Mouse (Mus musculus): ENCODE measurements at regions not wholly inside any gene's neighbourhood (a gene's known extent, or its start where the extent isn't known, plus 50 kb on each side); places are given as distances from the start of the nearest gene placed in this dataset.

GRCm38 (mm10) chr11:114352146-114352795 is 285.4 kb upstream of the Sdk2 start:
- Histone ChIP-seq H3K4me3 (replicated peaks; ENCODE audit: low read length) (no peak overlapping the region), H3K36me3 (ENCODE audit: control insufficient read depth, insufficient read depth) (no peaks in the 10 kb centered on the region), H3K4me2 (ENCODE audit: low read length) (no peak overlapping the region), H3K9me3 (ENCODE audit: control insufficient read depth, low read length) (no peaks in the 10 kb centered on the region), H3K9ac (replicated peaks; ENCODE audit: low read depth, low read length) (no peak overlapping the region), H3K27me3 (replicated peaks; ENCODE audit: control insufficient read depth, insufficient read depth, low read length) (no peaks in the 10 kb centered on the region), H3K27ac (ENCODE audit: low read length) (no peak overlapping the region), H3K4me1 (replicated peaks; ENCODE audit: control insufficient read depth, insufficient read depth, low read length) (0 out of 2 replicates have a peak, but pooled peaks cover 4% of the 10 kb centered on the region)
- ATAC-seq: no peak
- 33% methylated on average over 4 of the region's 4 CpGs for WGBS

GRCm38 (mm10) chr11:114336839-114337484 is 270.1 kb upstream of the Sdk2 start:
- H3K9ac ChIP-seq (replicated peaks; ENCODE audit: low read depth, low read length): 0 out of 2 replicates have a peak overlapping the region, but pooled peaks have one; percentile 4

GRCm38 (mm10) chr11:114335950-114336838 is 269.3 kb upstream of the Sdk2 start:
- ATAC-seq: peak; percentile 86
- H3K9ac ChIP-seq (replicated peaks; ENCODE audit: low read depth, low read length): no peak overlapping the region
- H3K36me3 ChIP-seq (ENCODE audit: control insufficient read depth, insufficient read depth): no peaks in the 10 kb centered on the region
- peaks cover 20% of the 10 kb centered on the region for H3K4me1 ChIP-seq (replicated peaks; ENCODE audit: control insufficient read depth, insufficient read depth, low read length)
- WGBS: 9% methylated on average over 10 of the region's 10 CpGs
- H3K27ac ChIP-seq (ENCODE audit: low read length): peak overlapping the region; percentile 28; the same call in 1 of the 2 replicates
- no peaks in the 10 kb centered on the region for H3K27me3 ChIP-seq (replicated peaks; ENCODE audit: control insufficient read depth, insufficient read depth, low read length)
- H3K4me3 ChIP-seq (replicated peaks; ENCODE audit: low read length): no peak overlapping the region
- no peak overlapping the region for H3K4me2 ChIP-seq (ENCODE audit: low read length)
- no peaks in the 10 kb centered on the region for H3K9me3 ChIP-seq (ENCODE audit: control insufficient read depth, low read length)

More at GRCm38 (mm10) chr11:114336839-114337484, 270.1 kb upstream of the Sdk2 start:
- no peaks in the 10 kb centered on the region for H3K36me3 ChIP-seq (ENCODE audit: control insufficient read depth, insufficient read depth)
- H3K27ac ChIP-seq (ENCODE audit: low read length): peak overlapping the region; percentile 28; the same call in 1 of the 2 replicates
- 16% methylated on average over 12 of the region's 12 CpGs for WGBS
- H3K9me3 ChIP-seq (ENCODE audit: control insufficient read depth, low read length): no peaks in the 10 kb centered on the region
- ATAC-seq: peak; percentile 46
- no peaks in the 10 kb centered on the region for H3K27me3 ChIP-seq (replicated peaks; ENCODE audit: control insufficient read depth, insufficient read depth, low read length)
- peaks cover 20% of the 10 kb centered on the region for H3K4me1 ChIP-seq (replicated peaks; ENCODE audit: control insufficient read depth, insufficient read depth, low read length)
- no peak overlapping the region for H3K4me3 ChIP-seq (replicated peaks; ENCODE audit: low read length)
- no peak overlapping the region for H3K4me2 ChIP-seq (ENCODE audit: low read length)

- Histone ChIP-seq H3K4me1 (replicated peaks; ENCODE audit: control insufficient read depth, insufficient read depth, low read length) (peaks cover 14% of the 10 kb centered on the region), H3K36me3 (ENCODE audit: control insufficient read depth, insufficient read depth) (no peaks in the 10 kb centered on the region)
- 75% methylated on average over 5 of the region's 5 CpGs for WGBS
These were observed 264.8 kb upstream of the Sdk2 start for GRCm38 (mm10) chr11:114331579-114332150.

GRCm38 (mm10) chr11:114330316-114330715 is 263.5 kb upstream of the Sdk2 start:
- ATAC-seq: no peak
- 91% methylated on average over 5 of the region's 5 CpGs for WGBS

More at GRCm38 (mm10) chr11:114331579-114332150, 264.8 kb upstream of the Sdk2 start:
- Histone ChIP-seq H3K9ac (replicated peaks; ENCODE audit: low read depth, low read length) (no peak overlapping the region), H3K27ac (ENCODE audit: low read length) (no peak overlapping the region), H3K27me3 (replicated peaks; ENCODE audit: control insufficient read depth, insufficient read depth, low read length) (no peaks in the 10 kb centered on the region), H3K4me2 (ENCODE audit: low read length) (no peak overlapping the region), H3K4me3 (replicated peaks; ENCODE audit: low read length) (no peak overlapping the region), H3K9me3 (ENCODE audit: control insufficient read depth, low read length) (no peaks in the 10 kb centered on the region; the same call in 1 of the 2 replicates)
- no peak for ATAC-seq

GRCm38 (mm10) chr11:114322627-114323026 is 255.8 kb upstream of the Sdk2 start:
- Histone ChIP-seq H3K27ac (ENCODE audit: low read length) (no peak overlapping the region), H3K27me3 (replicated peaks; ENCODE audit: control insufficient read depth, insufficient read depth, low read length) (no peaks in the 10 kb centered on the region), H3K9me3 (ENCODE audit: control insufficient read depth, low read length) (no peaks in the 10 kb centered on the region), H3K9ac (replicated peaks; ENCODE audit: low read depth, low read length) (no peak overlapping the region), H3K4me1 (replicated peaks; ENCODE audit: control insufficient read depth, insufficient read depth, low read length) (0 out of 2 replicates have a peak, but pooled peaks cover 5% of the 10 kb centered on the region), H3K36me3 (ENCODE audit: control insufficient read depth, insufficient read depth) (no peaks in the 10 kb centered on the region), H3K4me3 (replicated peaks; ENCODE audit: low read length) (no peak overlapping the region), H3K4me2 (ENCODE audit: low read length) (no peak overlapping the region)
- ATAC-seq: no peak
- WGBS: 95% methylated on average over 4 of the region's 4 CpGs

More at GRCm38 (mm10) chr11:114330316-114330715, 263.5 kb upstream of the Sdk2 start:
- no peaks in the 10 kb centered on the region; the same call in 1 of the 2 replicates for H3K9me3 ChIP-seq (ENCODE audit: control insufficient read depth, low read length)
- no peak overlapping the region for H3K27ac ChIP-seq (ENCODE audit: low read length)
- no peak overlapping the region for H3K9ac ChIP-seq (replicated peaks; ENCODE audit: low read depth, low read length)
- no peak overlapping the region for H3K4me2 ChIP-seq (ENCODE audit: low read length)
- no peaks in the 10 kb centered on the region for H3K36me3 ChIP-seq (ENCODE audit: control insufficient read depth, insufficient read depth)
- peaks cover under 1% of the 10 kb centered on the region; the same call in 1 of the 2 replicates for H3K4me1 ChIP-seq (replicated peaks; ENCODE audit: control insufficient read depth, insufficient read depth, low read length)
- H3K4me3 ChIP-seq (replicated peaks; ENCODE audit: low read length): no peak overlapping the region
- H3K27me3 ChIP-seq (replicated peaks; ENCODE audit: control insufficient read depth, insufficient read depth, low read length): no peaks in the 10 kb centered on the region

- Histone ChIP-seq H3K4me3 (replicated peaks; ENCODE audit: low read length) (no peak overlapping the region), H3K4me2 (ENCODE audit: low read length) (no peak overlapping the region), H3K36me3 (ENCODE audit: control insufficient read depth, insufficient read depth) (no peaks in the 10 kb centered on the region), H3K4me1 (replicated peaks; ENCODE audit: control insufficient read depth, insufficient read depth, low read length) (0 out of 2 replicates have a peak, but pooled peaks cover 5% of the 10 kb centered on the region), H3K9me3 (ENCODE audit: control insufficient read depth, low read length) (no peaks in the 10 kb centered on the region), H3K9ac (replicated peaks; ENCODE audit: low read depth, low read length) (no peak overlapping the region), H3K27me3 (replicated peaks; ENCODE audit: control insufficient read depth, insufficient read depth, low read length) (no peaks in the 10 kb centered on the region), H3K27ac (ENCODE audit: low read length) (peak overlapping the region; percentile 52)
- no peak for ATAC-seq
- WGBS: 66% methylated on average over 12 of the region's 12 CpGs
These were observed 255.1 kb upstream of the Sdk2 start for GRCm38 (mm10) chr11:114321974-114322373.

- Histone ChIP-seq H3K36me3 (ENCODE audit: control insufficient read depth, insufficient read depth) (no peaks in the 10 kb centered on the region), H3K27ac (ENCODE audit: low read length) (peak overlapping the region; percentile 45), H3K4me2 (ENCODE audit: low read length) (no peak overlapping the region), H3K9ac (replicated peaks; ENCODE audit: low read depth, low read length) (no peak overlapping the region), H3K27me3 (replicated peaks; ENCODE audit: control insufficient read depth, insufficient read depth, low read length) (no peaks in the 10 kb centered on the region), H3K4me1 (replicated peaks; ENCODE audit: control insufficient read depth, insufficient read depth, low read length) (0 out of 2 replicates have a peak, but pooled peaks cover 5% of the 10 kb centered on the region), H3K4me3 (replicated peaks; ENCODE audit: low read length) (no peak overlapping the region), H3K9me3 (ENCODE audit: control insufficient read depth, low read length) (no peaks in the 10 kb centered on the region)
- 65% methylated on average over 8 of the region's 8 CpGs for WGBS
- ATAC-seq: no peak
These were observed 254.7 kb upstream of the Sdk2 start for GRCm38 (mm10) chr11:114321527-114321926.
